Mouse (Mus musculus) embryo, embryonic 11 days (tissue): ENCODE data around the gene Trim34b.
"Not testable (repeated sequence)": the region's sequence is repeated elsewhere in the genome, so short reads cannot be mapped to it uniquely, and the experiment has no call there.

ENCODE experiments used
- DNase-seq: peaks from one replicate; pipeline ENCODE4 v3.0.0-alpha.2; 2015

Gene Trim34b

DNA sequence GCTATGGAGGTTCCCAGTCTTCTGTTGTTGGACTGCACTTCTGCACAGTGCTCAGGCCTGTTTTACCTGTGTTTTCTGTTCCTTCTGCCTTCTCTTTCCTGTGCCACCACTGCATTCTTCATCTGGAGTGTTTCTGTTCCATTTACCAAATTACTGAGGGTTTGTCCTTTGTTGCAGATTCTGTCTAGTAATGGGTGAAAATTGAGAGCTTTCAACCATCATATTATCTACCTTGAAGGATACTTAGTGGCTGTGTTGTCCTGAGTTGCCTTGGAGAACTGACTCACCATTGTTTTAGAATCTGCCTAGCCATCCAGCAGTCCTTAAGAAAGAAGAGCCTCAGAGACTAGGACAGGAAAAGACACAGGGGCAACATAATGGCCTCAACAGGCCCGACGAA is at the start of gene Trim34b:
Gene Trim34b, plus strand, starts transcription at position 301 of the 400 bp plus-strand sequence.
- DNase-seq, result not testable (repeated sequence)

DNA sequence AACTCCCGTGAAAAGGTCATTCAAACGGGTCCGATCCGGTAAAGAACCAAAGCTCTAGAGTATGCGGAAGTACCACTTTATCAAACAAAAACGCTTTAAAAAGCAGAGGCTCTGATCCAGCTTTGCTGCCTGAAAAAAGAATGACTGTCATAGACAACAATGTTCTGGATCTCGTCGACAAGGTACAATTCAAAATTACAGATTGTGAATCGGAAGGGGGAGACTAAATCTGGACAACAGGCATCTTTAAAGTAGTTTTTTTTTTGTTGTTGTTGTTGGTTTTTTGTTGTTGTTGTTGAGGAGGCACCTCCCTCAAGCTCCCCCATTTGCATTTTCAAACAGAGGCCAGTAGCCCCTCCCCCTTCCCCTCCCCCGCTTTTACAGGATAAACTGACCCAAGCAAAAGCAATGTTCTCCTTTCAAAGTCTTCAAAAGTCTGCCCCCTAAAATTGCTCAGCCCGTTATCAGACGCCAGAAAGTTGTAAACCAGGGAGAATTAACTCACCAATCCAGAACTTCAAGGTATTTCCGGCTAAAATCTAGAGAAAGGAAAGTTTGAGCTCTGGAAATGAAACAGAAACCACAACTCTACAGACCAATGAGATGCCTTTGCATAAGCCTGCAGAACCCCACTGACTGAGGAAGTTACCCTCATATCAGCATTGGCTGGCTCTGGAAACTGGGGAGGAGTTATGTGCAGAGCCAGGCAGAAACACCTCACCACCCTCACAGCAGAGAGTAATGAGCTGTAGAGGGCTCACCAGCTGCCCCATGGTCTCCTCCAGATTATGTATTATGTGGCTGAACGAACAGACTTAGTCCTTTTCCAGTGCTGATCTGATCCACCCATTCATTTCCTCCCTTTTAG is 41.5 kb upstream of the Trim34b start, which contains the start of gene Trim5:
Gene Trim5, minus strand, starts transcription at position 519 of the 868 bp plus-strand sequence.
- DNase-seq, result not testable (repeated sequence)

DNA sequence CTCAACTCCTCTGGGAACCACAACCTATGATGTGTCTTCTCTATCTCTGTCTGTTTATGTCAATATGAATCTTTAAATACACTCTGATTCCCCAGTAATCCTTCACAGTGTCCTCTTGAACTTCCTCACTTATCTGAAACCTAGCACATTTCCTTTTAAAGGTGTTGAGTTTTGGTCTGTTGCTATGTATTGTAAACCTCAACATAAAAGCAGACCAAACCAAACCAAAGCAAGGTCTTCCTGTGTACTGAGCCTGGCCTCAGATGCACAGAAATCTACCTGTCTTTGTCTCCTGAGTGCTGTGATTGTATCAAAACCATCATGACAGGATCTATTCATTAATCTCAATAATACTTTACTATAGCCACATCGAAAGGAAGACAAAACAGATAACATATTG is 38.6 kb upstream of the Trim34b start:
- DNase-seq, result no peak

DNA sequence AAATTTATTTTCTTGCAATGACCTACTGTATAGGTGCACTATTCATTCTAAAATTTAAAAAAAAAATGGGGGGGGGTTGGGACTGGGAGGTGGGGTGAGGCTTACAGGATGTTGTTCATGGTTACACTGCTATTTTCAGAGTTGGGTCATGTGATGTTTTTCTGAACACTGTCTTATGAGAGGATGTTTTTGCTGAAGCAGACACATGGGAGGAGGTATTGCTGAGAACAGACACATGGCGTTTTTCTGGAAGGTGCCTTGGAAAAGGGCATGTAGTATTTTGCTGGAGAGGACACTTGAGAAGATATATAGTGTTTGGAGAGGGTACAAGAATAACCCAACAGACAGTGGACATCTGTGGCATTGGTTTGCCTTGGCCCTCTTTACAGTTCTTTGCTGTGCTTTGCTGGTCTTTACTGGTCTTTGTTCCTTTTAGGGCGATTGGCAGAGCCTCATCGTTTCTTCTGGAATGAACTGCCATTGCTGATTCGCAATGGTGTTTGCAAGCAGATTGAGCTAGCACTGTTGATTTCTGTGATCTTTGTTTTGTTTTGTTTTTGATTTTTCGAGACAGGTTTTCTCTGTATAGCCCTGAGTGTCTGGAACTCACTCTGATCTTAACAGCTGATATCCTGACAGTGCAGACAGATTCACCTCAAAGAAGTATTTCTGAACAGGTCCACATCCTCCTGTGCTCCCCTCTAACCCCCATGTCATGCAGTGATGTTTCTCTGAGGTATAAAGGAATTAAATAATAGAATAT is 37.5 kb upstream of the Trim34b start:
- DNase-seq, result no peak

DNA sequence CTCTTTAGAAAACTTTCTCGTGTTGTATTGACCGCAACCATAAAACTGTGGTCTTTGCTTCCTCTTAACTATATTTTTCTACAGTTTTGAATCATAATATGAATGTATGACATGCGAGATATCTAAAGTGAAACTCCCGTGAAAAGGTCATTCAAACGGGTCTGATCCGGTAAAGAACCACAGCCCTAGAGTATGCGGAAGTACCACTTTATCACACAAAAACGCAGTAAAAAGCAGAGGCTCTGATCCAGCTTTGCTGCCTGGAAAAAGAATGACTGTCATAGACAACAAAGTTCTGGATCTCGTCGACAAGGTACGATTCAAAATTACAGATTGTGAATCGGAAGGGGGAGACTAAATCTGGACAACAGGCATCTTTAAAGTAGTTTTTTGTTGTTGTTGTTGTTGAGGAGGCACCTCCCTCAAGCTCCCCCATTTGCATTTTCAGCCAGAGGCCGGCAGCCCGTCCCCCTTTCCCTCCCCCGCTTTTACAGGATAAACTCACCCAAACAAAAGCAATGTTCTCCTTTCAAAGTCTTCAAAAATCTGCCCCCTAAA is 14.4 kb upstream of the Trim34b start:
- peak; percentile 8 for DNase-seq

DNA sequence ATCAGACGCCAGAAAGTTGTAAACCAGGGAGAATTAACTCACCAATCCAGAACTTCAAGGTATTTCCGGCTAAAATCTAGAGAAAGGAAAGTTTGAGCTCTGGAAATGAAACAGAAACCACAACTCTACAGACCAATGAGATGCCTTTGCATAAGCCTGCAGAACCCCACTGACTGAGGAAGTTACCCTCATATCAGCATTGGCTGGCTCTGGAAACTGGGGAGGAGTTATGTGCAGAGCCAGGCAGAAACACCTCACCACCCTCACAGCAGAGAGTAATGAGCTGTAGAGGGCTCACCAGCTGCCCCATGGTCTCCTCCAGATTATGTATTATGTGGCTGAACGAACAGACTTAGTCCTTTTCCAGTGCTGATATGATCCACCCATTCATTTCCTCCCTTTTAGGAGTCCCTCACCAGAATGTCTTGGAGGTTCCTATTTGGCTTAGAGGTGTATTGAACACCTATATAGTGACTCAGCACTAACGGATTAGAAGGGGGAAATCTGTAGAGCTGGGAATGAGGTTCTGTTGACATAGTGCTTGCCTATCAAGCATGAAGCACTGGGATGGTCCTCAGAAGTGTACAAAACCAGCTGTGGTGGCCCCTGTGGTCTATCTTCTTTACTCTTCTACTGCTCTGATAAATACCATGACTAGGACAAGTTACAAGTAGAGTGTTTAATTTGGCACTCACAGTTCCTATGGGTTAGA is 13.7 kb upstream of the Trim34b start, which contains the start of gene Trim12a:
Gene Trim12a, minus strand, starts transcription at position 98 of the 712 bp plus-strand sequence.
- DNase-seq, result not testable (repeated sequence)

DNA sequence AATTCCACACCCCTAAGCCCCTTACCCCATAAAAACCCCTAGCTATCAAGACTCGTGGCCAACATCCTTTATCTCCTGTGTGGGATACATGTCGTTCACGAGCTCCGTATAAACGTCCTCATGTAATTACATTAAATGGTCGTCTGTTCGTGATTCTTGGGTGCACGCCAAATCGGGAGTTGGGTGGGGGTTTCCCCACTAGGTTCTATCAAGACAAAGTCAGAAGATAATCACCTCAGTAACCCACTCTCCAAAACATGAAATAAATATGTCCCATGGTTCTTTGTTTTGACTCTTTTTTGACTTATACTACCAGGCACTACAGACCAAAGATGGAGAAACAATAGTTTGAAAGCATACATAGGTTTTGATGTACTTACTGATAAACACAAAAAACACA is 7.2 kb upstream of the Trim34b start:
- no peak for DNase-seq

DNA sequence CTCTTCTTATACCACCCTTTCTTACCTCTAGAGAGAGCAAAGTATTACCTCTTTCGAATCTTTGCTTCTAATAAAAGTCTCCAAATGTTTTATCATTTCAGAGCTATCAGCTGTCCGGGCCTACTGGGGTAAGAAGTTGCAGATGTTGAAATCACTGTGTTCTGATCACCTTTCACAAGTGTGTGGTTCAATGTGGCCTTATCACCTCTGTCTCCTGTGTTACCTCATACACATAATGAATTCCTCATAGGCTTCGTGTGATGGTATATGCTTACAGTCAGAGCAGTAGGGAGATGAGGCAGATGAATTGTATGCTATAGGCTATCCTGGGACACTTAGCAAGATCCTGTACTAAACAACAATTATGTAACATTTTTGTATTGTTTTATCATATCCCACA is 6.3 kb downstream of the Trim34b start:
- DNase-seq, result not testable (repeated sequence)

DNA sequence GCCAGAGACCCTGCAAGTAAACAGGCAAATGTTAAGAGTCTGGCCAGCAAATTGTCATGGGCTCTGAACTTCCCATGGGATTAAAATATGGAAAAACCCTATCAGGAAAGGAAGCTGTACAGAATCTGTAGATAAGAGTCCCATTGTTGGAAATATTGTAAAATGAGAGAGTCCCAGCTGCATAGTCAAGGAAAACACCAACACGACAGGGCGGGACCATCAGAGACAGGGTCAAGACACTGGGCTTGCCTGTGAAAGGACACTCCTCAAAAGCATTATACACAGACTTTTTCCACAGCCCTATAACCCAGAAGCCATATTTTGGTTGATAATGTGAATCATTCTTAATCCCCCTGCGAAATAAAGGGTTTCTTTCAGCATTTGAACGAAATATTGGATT is 11.5 kb downstream of the Trim34b start:
- not testable (repeated sequence) for DNase-seq

DNA sequence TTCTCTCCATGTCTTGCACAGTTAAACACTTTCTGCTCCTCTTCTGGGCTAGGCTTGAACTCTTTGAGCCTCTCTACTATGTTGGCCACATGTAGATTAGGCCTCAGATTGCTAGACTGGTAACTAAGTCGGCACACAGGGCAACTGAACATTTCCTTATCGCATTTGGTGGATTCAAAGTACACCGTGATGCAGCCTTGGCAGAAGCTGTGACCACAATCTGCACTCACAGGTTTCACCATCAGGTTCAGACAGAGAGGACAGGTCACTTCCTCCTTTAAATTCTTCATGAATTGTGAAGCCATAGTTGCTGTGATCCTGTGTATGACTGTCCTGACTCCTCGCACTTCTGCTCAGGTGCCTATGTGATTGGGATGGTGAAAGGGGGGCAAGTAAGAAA is 18.8 kb downstream of the Trim34b start:
- DNase-seq, result not testable (repeated sequence)

DNA sequence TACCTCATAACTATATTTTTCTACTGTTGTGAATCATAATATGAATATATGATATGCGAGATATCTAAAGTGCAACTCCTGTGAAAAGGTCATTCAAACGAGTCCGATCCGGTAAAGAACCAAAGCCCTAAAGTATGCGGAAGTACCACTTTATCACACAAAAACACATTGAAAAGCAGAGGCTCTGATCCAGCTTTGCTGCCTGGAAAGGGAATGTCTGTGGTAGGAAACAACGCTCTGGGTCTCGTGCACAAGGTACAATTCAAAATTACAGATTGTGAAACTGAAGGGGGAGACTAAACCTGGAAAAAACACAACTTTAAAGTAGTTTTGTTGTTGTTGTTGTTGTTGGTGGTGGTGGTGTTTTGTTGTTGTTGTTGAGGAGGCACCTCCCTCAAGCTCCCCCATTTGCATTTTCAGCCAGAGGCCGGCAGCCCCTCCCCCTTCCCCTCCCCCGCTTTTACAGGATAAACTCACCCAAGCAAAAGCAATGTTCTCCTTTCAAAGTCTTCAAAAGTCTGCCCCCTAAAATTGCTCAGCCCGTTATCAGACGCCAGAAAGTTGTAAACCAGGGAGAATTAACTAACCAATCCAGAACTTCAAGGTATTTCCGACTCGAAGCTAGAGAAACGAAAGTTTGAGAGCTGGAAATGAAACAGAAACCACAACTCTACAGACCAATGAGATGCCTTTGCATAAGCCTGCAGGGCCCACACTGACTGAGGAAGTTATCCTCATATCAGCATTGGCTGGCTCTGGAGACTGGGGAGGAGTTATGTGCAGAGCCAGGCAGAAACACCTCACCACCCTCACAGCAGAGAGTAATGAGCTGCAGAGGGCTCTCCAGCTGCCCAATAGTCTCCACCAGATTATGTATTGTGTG is 23.7 kb downstream of the Trim34b start, which contains the start of gene Trim12c:
Gene Trim12c, minus strand, starts transcription at position 646 of the 883 bp plus-strand sequence.
- DNase-seq, result peak; percentile 77

DNA sequence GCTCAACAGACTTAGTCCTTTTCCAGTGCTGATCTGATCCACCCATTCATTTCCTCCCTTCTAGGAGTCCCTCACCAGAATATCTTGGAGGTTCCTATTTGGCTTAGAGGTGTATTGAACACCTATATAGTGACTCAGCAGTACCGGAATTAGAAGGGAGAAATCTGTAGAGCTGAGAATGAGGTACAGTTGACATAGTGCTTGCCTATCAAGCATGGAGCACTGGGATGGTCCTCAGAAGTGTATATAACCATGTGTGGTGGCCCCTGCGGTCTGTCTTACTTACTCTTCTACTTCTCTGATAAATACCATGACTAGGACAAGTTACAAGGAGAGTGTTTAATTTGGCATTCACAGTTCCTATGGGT is 24.3 kb downstream of the Trim34b start:
- no peak for DNase-seq

DNA sequence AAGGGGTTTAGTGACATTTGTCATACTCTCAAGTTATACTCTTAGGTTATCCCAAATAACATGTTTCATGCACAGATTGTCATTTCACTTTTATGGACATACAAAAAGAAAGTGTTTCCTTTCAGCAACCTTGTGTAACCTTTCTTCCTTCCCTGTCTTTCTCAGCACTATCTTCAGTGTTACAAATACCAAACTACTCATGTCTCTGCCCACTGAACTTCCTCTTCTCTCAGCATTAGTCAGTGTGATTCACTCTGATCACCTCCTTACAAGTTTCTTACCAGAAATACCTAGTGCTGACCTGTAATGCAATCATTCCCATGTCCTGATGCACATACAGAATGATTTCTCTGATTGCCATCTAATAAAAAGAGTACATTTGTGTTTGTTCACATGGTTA is 37.1 kb downstream of the Trim34b start:
- DNase-seq, result no peak

DNA sequence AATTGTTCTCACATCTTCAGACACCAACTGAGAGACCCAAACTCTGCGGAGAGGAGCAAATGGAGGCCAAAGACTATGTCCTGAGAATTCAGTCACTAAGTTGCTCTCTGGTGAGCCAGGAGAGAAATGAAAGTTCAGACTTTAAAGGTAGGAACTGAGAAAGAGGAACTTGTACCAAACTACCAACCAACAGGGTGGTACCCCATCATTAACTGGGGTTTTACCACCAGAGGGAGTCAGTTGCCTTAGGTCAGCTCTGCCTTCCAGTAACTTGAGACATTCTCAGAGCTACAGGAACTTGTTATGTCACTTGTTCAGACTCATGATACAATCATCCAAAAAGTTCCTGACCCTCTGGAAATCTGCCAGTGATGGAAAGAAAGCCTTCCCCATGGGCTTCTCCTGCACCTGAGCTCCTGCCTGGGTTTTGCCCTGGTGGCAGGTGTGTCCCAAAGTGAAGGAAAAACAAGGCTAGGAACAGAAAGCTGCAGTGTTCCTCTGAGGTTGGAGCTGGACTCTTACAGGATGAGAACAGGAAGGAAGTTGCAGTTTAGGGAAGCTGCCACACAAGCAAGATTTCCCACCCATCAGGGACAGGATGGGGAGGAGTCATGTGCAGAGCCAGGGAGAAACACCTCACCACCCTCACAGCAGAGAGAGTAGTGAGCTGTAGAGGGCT is 40.6 kb downstream of the Trim34b start, which contains the start of gene Trim30b:
Gene Trim30b, minus strand, starts transcription at position 149 of the 679 bp plus-strand sequence.
- no peak for DNase-seq
